Mouse (Mus musculus) lung, adult 10 weeks (tissue): ENCODE results near the gene Spin2d. TPM values are rescaled to one million over a fixed set of nuclear protein-coding genes. Genes with fewer than 3 reads are reported as not detected.

Experiments used
- polyA plus RNA-seq: library from polyadenylated mRNA; stranded (reverse); fragments of 350-450 nt; fragmentation: Illumina TruSeq; extraction: RNeasy Lipid Tissue Mini Kit (QIAGEN cat#74804); gene quantifications from one replicate; pipeline ENCODE4 v1.2.3, GENCODE M21; 2014; ENCODE audit warnings: low read depth, low replicate concordance; ENCODE audit not compliant: insufficient read depth

The Spin2d gene
- not detected for polyA plus RNA-seq

DNA sequence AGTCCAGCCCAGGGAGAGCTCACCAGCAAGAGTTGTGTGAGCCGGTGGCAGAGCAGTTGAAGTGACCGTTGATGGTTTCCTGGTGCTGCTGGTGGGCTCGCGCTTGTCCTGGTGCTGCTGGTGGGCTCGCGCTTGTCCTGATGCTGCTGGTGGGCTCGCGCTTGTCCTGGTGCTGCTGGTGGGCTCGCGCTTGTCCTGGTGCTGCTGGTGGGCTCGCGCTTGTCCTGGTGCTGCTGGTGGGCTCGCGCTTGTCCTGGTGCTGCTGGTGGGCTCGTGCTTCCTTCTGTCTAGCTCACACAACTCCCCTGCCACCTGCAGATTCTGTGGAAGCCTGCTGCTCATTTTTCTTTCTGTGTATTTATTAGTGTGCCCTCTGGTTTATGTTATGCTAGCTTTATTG is at the start of gene Spin2d:
TSS of gene Spin2d (minus strand) at position 101 of the 400 bp plus-strand sequence.

DNA sequence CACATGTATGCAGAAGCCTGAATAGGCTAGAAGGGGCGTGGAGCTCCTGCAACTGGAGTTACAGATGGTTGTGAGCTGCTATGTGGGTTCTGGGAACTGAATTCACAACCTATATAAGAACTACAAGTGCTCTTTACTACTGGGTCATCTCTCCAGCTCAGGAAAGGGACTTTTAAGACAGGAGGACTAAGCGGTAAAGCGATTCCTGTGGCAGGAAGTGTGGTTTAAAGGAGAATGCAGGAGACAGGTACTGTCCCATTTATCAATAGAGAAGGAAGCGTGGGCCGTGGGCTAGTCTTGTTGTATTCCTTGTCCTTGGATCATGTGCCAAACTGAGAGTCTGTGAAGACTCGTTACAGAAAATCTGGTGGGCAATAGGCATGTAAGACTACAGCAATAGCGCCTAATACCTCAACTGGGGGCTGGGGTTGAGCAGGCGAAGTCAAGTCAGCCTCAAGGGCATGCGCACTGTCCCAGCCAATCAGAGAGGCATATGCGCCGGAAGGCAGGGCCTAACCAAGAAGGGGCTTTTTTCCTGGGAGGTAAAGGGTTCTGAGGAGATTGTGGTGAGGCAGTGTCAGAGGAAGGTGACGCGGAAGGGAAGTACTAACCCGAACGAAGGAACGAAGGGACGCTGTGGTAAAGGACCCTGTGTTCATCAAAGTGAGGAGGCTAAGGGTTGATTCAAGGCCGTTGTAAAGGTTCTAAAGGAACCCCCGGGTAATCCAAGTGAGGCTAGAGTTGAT is 37.2 kb upstream of the Spin2d start, which contains the start of gene Xlr4b:
TSS of gene Xlr4b (plus strand) at position 515 of the 746 bp plus-strand sequence.

DNA sequence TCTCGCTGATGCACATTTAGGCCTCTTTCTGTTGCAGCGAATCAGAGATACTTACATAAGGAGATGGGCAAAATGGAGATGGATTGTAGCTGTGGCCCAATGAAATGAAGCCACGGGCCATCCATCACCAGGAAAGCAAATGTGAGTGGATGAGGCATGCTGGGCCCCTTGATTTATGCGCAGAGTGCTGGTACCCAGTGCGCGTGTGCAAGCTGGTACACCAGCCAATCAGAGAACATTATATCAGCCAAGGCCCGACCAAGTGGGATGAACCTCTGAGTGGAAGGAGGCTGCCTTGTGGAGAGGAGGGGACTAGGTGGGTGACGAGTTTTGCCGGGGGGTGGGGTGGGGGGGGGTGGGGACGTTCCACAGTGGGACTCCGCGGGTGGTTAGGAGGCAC is 15.1 kb upstream of the Spin2d start, which contains the start of gene Xlr3b:
TSS of gene Xlr3b (plus strand) at position 274 of the 400 bp plus-strand sequence.

DNA sequence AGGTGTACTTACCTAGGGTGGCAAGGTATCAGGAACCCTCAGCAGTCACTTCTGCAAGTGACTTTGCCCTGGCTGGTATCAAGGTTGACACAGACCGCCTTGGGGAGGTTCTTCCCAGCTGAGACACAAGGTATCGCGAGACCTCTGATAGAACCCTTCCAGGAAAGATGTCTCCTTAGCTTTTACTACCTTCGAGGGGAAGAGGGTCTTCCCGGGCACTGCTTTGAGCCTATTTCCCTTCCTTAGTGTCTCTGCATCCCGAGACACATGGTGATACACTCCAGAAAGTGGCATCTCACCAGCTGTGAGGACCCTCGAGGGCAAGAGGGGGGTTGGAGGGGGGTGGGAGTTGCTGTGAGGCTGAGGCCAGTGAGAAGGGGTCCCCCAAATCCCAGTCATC is 27.4 kb downstream of the Spin2d start, which contains the start of gene DXBay18:
TSS of gene DXBay18 (minus strand) at position 101 of the 400 bp plus-strand sequence.

DNA sequence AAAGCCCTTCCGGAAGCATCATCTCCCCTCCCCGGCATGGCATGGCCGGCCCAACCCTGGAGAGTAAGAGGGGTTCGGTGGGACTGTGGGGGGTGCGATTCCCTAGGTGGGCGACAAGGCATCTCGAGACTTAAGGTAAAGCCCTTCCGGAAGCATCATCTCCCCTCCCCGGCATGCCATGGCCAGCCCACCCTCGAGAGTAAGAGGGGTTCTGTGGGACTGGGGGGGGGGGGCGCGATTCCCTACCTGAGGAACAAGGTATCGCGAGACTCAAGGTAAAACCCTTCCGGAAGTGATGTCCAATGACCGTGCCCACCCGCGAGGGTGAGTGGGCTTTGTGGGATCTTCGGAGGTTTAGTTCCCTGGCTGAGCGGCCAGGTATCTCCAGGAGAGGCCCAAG is 28.3 kb downstream of the Spin2d start, which contains the start of gene Xlr5b:
TSS of gene Xlr5b (plus strand) at position 301 of the 400 bp plus-strand sequence.

Other genes starting within 250 kb of the Spin2d start
- 4.2 TPM for gene Zfp185, start 189.7 kb downstream of the Spin2d start, polyA plus RNA-seq
- gene Pnma5, start 139.9 kb downstream of the Spin2d start, polyA plus RNA-seq, result not detected
- gene Pnma3, start 112.2 kb downstream of the Spin2d start, polyA plus RNA-seq, result not detected
- 2.3 TPM for gene Xlr4a, start 94.5 kb downstream of the Spin2d start, polyA plus RNA-seq
- 0.30 TPM for gene Xlr3a, start 79.9 kb downstream of the Spin2d start, polyA plus RNA-seq
- gene Gm14685, start 59.9 kb downstream of the Spin2d start, polyA plus RNA-seq, result not detected
- gene Xlr5b, start 28.2 kb downstream of the Spin2d start, polyA plus RNA-seq, result not detected
- 0.70 TPM for gene DXBay18, start 27.5 kb downstream of the Spin2d start, polyA plus RNA-seq
- gene Xlr3b, start 15.2 kb upstream of the Spin2d start, polyA plus RNA-seq, result 1.1 TPM
- 3.0 TPM for gene Xlr4b, start 37.3 kb upstream of the Spin2d start, polyA plus RNA-seq
- gene F8a, start 51.3 kb upstream of the Spin2d start, polyA plus RNA-seq, result 6.4 TPM
- 1.5 TPM for gene Xlr4c, start 66.1 kb upstream of the Spin2d start, polyA plus RNA-seq
- not detected for gene Xlr3c, start 88.4 kb upstream of the Spin2d start, polyA plus RNA-seq
- not detected for gene Xlr5a, start 116.0 kb upstream of the Spin2d start, polyA plus RNA-seq
- gene Xlr5c, start 116.0 kb upstream of the Spin2d start, polyA plus RNA-seq, result not detected
- not detected for gene Gm45015, start 159.9 kb upstream of the Spin2d start, polyA plus RNA-seq
- 4.8 TPM for gene Zfp275, start 165.6 kb upstream of the Spin2d start, polyA plus RNA-seq
- not detected for gene Gm18336, start 221.7 kb upstream of the Spin2d start, polyA plus RNA-seq
- gene Zfp92, start 234.1 kb upstream of the Spin2d start, polyA plus RNA-seq, result not detected